ENCODE assay signal across 8 mouse cellular contexts in genomic region chr14:31206472-31206981, GRCm38 (mm10). TPM values are rescaled to one million over a fixed set of nuclear protein-coding genes. Genes with fewer than 3 reads are reported as not detected.
A peak's percentile ranks its signal among the peaks of the same experiment; 100 is the strongest.
DNase-seq lines count a peak whose midpoint lies in the region; ATAC-seq and TF ChIP-seq lines count a peak whose summit lies in the region.

No protein-coding gene starts in this region.

- H3K36me3 ChIP-seq in ES-E14 (ENCODE audit: control insufficient read depth, insufficient read depth, low read length, poor library complexity, severe bottlenecking), result peaks cover 24% of the 10 kb centered on the region
- peaks cover 30% of the 10 kb centered on the region for H3K36me3 ChIP-seq in forebrain, embryonic 15.5 days
- H3K36me3 ChIP-seq in liver, postnatal 0 days (replicated peaks; ENCODE audit: insufficient read depth, low read length), result peaks cover 25% of the 10 kb centered on the region
- peaks cover 30% of the 10 kb centered on the region for H3K36me3 ChIP-seq in neural tube, embryonic 13.5 days

- no peak for TF ChIP-seq EP300 in liver, postnatal 0 days (IDR thresholded peaks at IDR 0.05; ENCODE audit: low read depth)

- intact Hi-C loops in heart, postnatal 25 days (cut with DNase I), result no loop called here

- TF ChIP-seq CTCF in liver, postnatal 0 days (IDR thresholded peaks at IDR 0.05; ENCODE audit: low read depth), result no peak

- H3K4me3 ChIP-seq in ES-E14 (ENCODE audit: insufficient read depth in 1 of 2, low read depth in 1 of 2, low read length in 2 of 2, poor library complexity in 1 of 2, severe bottlenecking in 1 of 2), result peak overlapping the region; percentile 90 to 98
- H3K4me3 ChIP-seq in forebrain, embryonic 15.5 days, result peak overlapping the region; percentile 89
- peak overlapping the region; percentile 83 for H3K4me3 ChIP-seq in liver, postnatal 0 days (ENCODE audit: low read depth, low read length)
- H3K4me3 ChIP-seq in neural tube, embryonic 13.5 days, result peak overlapping the region; percentile 80

- ATAC-seq in forebrain, embryonic 15.5 days (replicated peaks), result peak; percentile 78
- peak; percentile 78 for ATAC-seq in liver, postnatal 0 days
- ATAC-seq in neural tube, embryonic 13.5 days (ENCODE audit: low read depth), result peak; percentile 75

- in situ Hi-C loops in ES-E14 (cut with MboI; ENCODE audit: low sequenced_read_pairs in 2 of 2, unreplicated experiment in 2 of 2), result no loop called here

- H3K4me1 ChIP-seq in ES-E14 (ENCODE audit: control insufficient read depth in 2 of 2, insufficient read depth in 2 of 2, low read length in 2 of 2, poor library complexity in 1 of 2), result peaks cover 2 to 7% of the 10 kb centered on the region in 2 experiments; a peak in 2 of 4 replicates
- H3K4me1 ChIP-seq in forebrain, embryonic 15.5 days, result peaks cover 25% of the 10 kb centered on the region
- H3K4me1 ChIP-seq in liver, postnatal 0 days (ENCODE audit: insufficient read depth), result peaks cover 31% of the 10 kb centered on the region
- peaks cover 27% of the 10 kb centered on the region for H3K4me1 ChIP-seq in neural tube, embryonic 13.5 days (replicated peaks)

- 1% methylated on average over 45 of the region's 48 CpGs for WGBS in forebrain, embryonic 15.5 days
- under 1% methylated on average over 30 of the region's 48 CpGs for WGBS in liver, postnatal 0 days (ENCODE audit: insufficient replicate concordance)
- under 1% methylated on average over 46 of the region's 48 CpGs for WGBS in neural tube, embryonic 13.5 days

- no peaks in the 10 kb centered on the region for H3K9me3 ChIP-seq in ES-E14 (ENCODE audit: control insufficient read depth, insufficient read depth, low read depth, low read length)
- H3K9me3 ChIP-seq in forebrain, embryonic 15.5 days, result no peaks in the 10 kb centered on the region
- no peaks in the 10 kb centered on the region for H3K9me3 ChIP-seq in liver, postnatal 0 days (ENCODE audit: low read length)
- no peaks in the 10 kb centered on the region for H3K9me3 ChIP-seq in neural tube, embryonic 13.5 days

- H3K9ac ChIP-seq in ES-E14 (ENCODE audit: insufficient read depth, low read depth, low read length, poor library complexity, severe bottlenecking), result peak overlapping the region; percentile 99
- H3K9ac ChIP-seq in forebrain, embryonic 15.5 days (replicated peaks), result peak overlapping the region; percentile 94
- peak overlapping the region; percentile 89 for H3K9ac ChIP-seq in liver, postnatal 0 days (replicated peaks)
- H3K9ac ChIP-seq in neural tube, embryonic 13.5 days, result peak overlapping the region; percentile 94

- DNase-seq in ES-E14 (ENCODE audit: low read depth, low spot score), result peak; percentile 93
- peak; percentile 96 for DNase-seq in cerebellum, adult 11 months
- peak; percentile 87 for DNase-seq in heart, postnatal 25 days (ENCODE audit: low spot score)
- DNase-seq in layer of hippocampus, adult 11-12 months (ENCODE audit: low spot score), result peak; percentile 96
- DNase-seq in liver, postnatal 0 days, result peak; percentile 98
- DNase-seq in telencephalon, adult 2 months (ENCODE audit: low read depth, low spot score), result peak; percentile 83

- peak overlapping the region; percentile 82 for H3K27ac ChIP-seq in ES-E14 (ENCODE audit: insufficient read depth, low read depth, low read length, poor library complexity, severe bottlenecking)
- peak overlapping the region; percentile 91 for H3K27ac ChIP-seq in forebrain, embryonic 15.5 days (replicated peaks)
- peak overlapping the region; percentile 95 for H3K27ac ChIP-seq in liver, postnatal 0 days (ENCODE audit: low read depth)
- peak overlapping the region; percentile 92 for H3K27ac ChIP-seq in neural tube, embryonic 13.5 days (replicated peaks)

- no peaks in the 10 kb centered on the region for H3K27me3 ChIP-seq in forebrain, embryonic 15.5 days
- no peaks in the 10 kb centered on the region for H3K27me3 ChIP-seq in liver, postnatal 0 days (ENCODE audit: insufficient read depth, low read length)
- no peaks in the 10 kb centered on the region for H3K27me3 ChIP-seq in neural tube, embryonic 13.5 days

- H3K4me2 ChIP-seq in forebrain, embryonic 15.5 days (replicated peaks), result peak overlapping the region; percentile 74
- peak overlapping the region; percentile 83 for H3K4me2 ChIP-seq in liver, postnatal 0 days (ENCODE audit: low read depth, low read length)
- peak overlapping the region; percentile 98 for H3K4me2 ChIP-seq in neural tube, embryonic 13.5 days

TF ChIP-seq in ES-E14, 5 proteins besides CTCF, POLR2A, EP300 and RAD21:
- no peak for TF ChIP-seq CHD2 (IDR thresholded peaks at IDR 0.05; ENCODE audit: low read depth, low read length)
- TF ChIP-seq HCFC1 (IDR thresholded peaks at IDR 0.05; ENCODE audit: borderline replicate concordance, insufficient read depth, low read length), result peak; percentile 55; the same call in 1 of the 2 replicates
- no peak for TF ChIP-seq MAFK (IDR thresholded peaks at IDR 0.05; ENCODE audit: insufficient read depth, low read depth, low read length)
- TF ChIP-seq ZC3H11A (IDR thresholded peaks at IDR 0.05; ENCODE audit: borderline replicate concordance, low read depth, low read length), result no peak
- no peak for TF ChIP-seq ZNF384 (IDR thresholded peaks at IDR 0.05; ENCODE audit: low read depth, low read length)
TF ChIP-seq in ES-E14: peak in this region for 1.

RNA-seq across cellular contexts. Expression of gene Tnnc1, which starts 1.6 kb away (rescaled TPM):
- total RNA-seq in ES-E14 (2012; rRNA removed), result 2.3 and 2.6 TPM in 2 replicates
- polyA plus RNA-seq in forebrain, embryonic 15.5 days (2015; fragmentation: Nextera tagmentation; extraction: Ambion mirVana), result 1.7 and 2.2 TPM in 2 replicates
- total RNA-seq in heart, postnatal 25 days (2021), result 1,000 to 10,000 TPM; 5,169 to 5,647 TPM
- polyA plus RNA-seq in liver, postnatal 0 days (2015; fragmentation: Nextera tagmentation; extraction: Ambion mirVana), result 3.9 and 8.4 TPM in 2 replicates
- polyA plus RNA-seq in neural tube, embryonic 13.5 days (2015; fragmentation: Nextera tagmentation; extraction: Ambion mirVana), result 21.3 and 65.5 TPM in 2 replicates

RNA-seq across cellular contexts. Expression of gene Nisch, which starts 10.2 kb away (rescaled TPM):
- 169 and 204 TPM in 2 replicates for total RNA-seq in ES-E14 (2012; rRNA removed)
- 339 and 356 TPM in 2 replicates for polyA plus RNA-seq in forebrain, embryonic 15.5 days (2015; fragmentation: Nextera tagmentation; extraction: Ambion mirVana)
- total RNA-seq in heart, postnatal 25 days (2021), result 100 to 1,000 TPM; 145 to 148 TPM
- polyA plus RNA-seq in liver, postnatal 0 days (2015; fragmentation: Nextera tagmentation; extraction: Ambion mirVana), result 51.1 and 65.0 TPM in 2 replicates
- polyA plus RNA-seq in neural tube, embryonic 13.5 days (2015; fragmentation: Nextera tagmentation; extraction: Ambion mirVana), result 329 and 336 TPM in 2 replicates

RNA-seq across cellular contexts. Expression of gene Sema3g, which starts 11.1 kb away (rescaled TPM):
- 0.22 and 0.37 TPM in 2 replicates for total RNA-seq in ES-E14 (2012; rRNA removed)
- 0.53 and 0.61 TPM in 2 replicates for polyA plus RNA-seq in forebrain, embryonic 15.5 days (2015; fragmentation: Nextera tagmentation; extraction: Ambion mirVana)
- 10 to 100 TPM; 12.4 to 16.1 TPM for total RNA-seq in heart, postnatal 25 days (2021)
- 0.04 and 0.06 TPM in 2 replicates for polyA plus RNA-seq in liver, postnatal 0 days (2015; fragmentation: Nextera tagmentation; extraction: Ambion mirVana)
- 1.1 and 1.4 TPM in 2 replicates for polyA plus RNA-seq in neural tube, embryonic 13.5 days (2015; fragmentation: Nextera tagmentation; extraction: Ambion mirVana)

RNA-seq across cellular contexts. Expression of gene Stab1, which starts 38.1 kb away (rescaled TPM):
- total RNA-seq in ES-E14 (2012; rRNA removed), result 1.3 and 2.0 TPM in 2 replicates
- polyA plus RNA-seq in forebrain, embryonic 15.5 days (2015; fragmentation: Nextera tagmentation; extraction: Ambion mirVana), result 12.9 and 19.0 TPM in 2 replicates
- 10 to 100 TPM; 76.4 to 76.8 TPM for total RNA-seq in heart, postnatal 25 days (2021)
- polyA plus RNA-seq in liver, postnatal 0 days (2015; fragmentation: Nextera tagmentation; extraction: Ambion mirVana), result 34.7 and 42.5 TPM in 2 replicates
- 18.0 and 26.0 TPM in 2 replicates for polyA plus RNA-seq in neural tube, embryonic 13.5 days (2015; fragmentation: Nextera tagmentation; extraction: Ambion mirVana)

RNA-seq across cellular contexts. Expression of gene Phf7, which starts 44.6 kb away (rescaled TPM):
- total RNA-seq in ES-E14 (2012; rRNA removed), result 4.8 and 5.3 TPM in 2 replicates
- polyA plus RNA-seq in forebrain, embryonic 15.5 days (2015; fragmentation: Nextera tagmentation; extraction: Ambion mirVana), result 11.9 and 13.1 TPM in 2 replicates
- 1 to 10 TPM; 3.4 to 4.1 TPM for total RNA-seq in heart, postnatal 25 days (2021)
- 7.3 and 8.3 TPM in 2 replicates for polyA plus RNA-seq in liver, postnatal 0 days (2015; fragmentation: Nextera tagmentation; extraction: Ambion mirVana)
- 12.2 and 13.2 TPM in 2 replicates for polyA plus RNA-seq in neural tube, embryonic 13.5 days (2015; fragmentation: Nextera tagmentation; extraction: Ambion mirVana)

Comparison
In these comparisons a context has a peak if more than half of its experiments do, and no peak if none do; other contexts are left out.
1. Peak in every context shown above with its lines: DNase-seq, ATAC-seq, H3K4me3 ChIP-seq and H3K27ac ChIP-seq.